Mouse (Mus musculus): ENCODE results near the gene Thumpd3.
A peak's percentile ranks its signal among the peaks of the same experiment; 100 is the strongest.

Gene Thumpd3

GRCm38 (mm10) chr6:113079492-113079891, 33.5 kb downstream of the Thumpd3 start:
- DNase-seq (ENCODE audit: low spot score in 2 of 2): no peak

DNA sequence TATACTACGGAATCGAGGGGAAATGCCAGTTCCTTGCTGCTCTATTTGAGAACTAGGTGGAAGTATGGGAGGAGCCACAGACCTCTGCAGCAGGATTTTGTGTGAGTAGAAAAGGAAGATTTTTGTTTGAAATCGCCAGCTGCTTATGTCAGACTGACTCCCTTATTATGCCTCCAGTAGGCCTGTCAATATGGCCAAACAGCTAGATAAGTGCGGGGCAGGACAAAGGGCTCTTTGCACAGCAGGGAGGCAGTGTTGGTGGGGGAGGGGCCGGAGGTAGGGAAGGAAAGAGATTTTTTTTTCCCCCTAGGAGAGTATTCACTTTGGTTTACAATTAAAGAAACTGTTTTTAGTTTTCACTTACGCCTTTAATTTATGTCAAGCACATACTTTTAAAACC, 36.2 kb downstream of the Thumpd3 start:
- no peak for DNase-seq (ENCODE audit: low spot score in 2 of 2)

- DNase-seq (ENCODE audit: low spot score in 2 of 2): no peak
These were observed 38.6 kb downstream of the Thumpd3 start for GRCm38 (mm10) chr6:113084590-113084989.

DNA sequence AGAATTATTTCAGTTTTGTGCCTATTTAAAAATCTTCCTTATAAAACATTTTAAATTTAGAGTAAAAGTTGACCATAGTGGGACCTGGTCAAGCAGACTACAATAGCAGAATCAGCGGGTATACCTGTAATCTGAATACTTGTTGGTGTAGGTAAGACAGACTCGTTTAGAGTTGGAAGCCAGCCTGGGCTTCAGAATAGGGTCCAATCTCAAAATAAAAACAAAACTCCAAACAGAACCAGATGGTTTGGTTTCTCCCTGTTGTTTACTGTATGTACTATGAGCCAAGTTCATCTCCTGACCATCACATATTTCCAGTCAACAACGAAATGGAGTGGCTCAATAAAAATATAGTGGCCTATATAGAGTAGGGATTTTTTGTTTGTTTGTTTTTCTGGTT, 47.2 kb downstream of the Thumpd3 start:
- DNase-seq (ENCODE audit: low spot score in 2 of 2): no peak

- DNase-seq (ENCODE audit: low spot score in 2 of 2): no peak
These were observed 49.5 kb downstream of the Thumpd3 start for GRCm38 (mm10) chr6:113095547-113095946.

DNA sequence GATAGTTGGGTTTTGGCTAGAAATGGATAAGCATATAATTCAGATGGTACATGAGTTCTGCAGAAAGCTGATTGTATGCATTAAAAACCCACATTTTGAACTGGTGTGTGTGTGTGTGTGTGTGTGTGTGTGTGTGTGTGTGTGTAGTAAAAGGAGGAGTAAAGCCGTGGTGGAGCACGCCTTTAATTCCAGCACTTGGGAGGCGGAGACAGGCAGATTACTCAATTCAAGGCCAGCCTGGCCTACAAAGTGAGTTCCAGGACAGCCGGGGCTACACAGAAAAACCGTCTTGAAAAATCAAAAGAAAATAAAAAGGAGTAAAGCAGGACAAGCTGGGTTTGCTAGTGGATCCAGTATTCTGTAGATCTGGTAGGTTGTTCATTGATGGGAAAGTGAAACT, 51.6 kb downstream of the Thumpd3 start:
- DNase-seq (ENCODE audit: low spot score in 2 of 2): no peak

DNA sequence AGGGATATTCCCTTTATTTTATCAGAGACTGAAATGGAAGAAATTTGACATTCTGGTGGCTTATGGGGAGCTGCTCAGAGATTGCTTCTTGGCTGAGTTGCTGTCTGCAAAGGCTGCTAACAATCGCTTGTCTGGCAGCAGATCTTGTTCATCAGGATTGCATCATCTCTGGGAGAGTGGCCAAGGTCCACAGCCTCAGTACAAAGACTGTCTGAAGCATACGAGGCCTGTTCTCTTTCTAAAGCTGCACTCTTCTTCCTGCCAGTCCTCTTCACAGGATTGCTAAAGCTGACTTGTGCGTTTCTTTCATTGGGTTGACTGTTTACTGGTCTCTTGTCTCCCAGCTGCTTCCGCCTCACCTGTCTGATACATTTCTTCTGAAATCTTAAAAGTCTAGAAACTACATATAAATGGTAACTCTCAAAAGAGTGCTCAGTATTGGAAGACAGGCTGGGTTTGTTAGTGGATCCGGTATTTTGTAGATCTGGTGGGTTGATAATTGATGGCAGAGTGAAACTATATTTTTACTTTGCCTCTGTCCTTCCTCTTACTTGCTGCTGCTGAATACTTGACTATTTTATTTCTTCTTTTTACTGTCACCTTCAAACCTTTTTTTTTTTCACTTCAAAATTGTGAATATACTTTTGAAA, 53.7 kb downstream of the Thumpd3 start:
- peak in 1 of 2 experiments; percentile 35 for DNase-seq (ENCODE audit: low spot score in 2 of 2)

DNA sequence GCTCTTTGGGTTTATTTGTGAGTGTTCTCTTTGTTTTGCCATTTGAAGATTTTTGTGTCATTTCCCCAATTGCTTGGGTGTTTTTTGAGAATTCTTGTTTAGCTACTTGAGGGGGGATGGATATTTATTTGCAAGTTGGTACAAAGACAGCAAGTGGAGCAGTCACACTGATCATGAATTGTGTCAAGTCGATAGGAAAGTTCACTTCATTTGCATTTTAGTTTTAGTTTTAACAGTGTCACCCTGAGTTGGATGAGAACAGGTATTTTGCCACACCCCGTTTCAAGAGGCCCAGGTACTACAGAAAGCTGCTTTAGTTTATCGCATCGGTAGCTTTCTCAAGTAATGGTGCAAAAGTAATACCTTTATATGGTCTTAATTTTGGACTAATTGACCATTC, 56.5 kb downstream of the Thumpd3 start:
- no peak for DNase-seq (ENCODE audit: low spot score in 2 of 2)

DNA sequence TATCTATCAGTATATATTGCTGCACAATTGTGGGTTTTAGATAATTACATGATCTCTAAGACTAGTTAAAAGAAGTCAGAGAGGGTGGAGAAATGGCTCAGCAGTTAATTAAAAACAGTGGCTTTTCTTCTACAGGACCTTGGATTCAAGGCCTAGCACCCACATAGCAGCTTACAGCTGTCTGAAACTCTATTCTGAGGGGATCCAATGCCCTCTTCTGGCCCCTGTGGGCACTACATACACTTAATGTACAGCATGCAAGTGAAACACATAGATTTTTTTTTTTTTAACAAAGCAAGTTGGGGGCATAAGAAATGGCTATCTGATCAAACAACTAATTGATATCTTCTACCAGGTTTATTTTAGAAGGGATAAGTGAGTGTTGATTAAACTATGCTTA, 57.7 kb downstream of the Thumpd3 start:
- DNase-seq (ENCODE audit: low spot score in 2 of 2): peak; percentile 68 to 79

DNA sequence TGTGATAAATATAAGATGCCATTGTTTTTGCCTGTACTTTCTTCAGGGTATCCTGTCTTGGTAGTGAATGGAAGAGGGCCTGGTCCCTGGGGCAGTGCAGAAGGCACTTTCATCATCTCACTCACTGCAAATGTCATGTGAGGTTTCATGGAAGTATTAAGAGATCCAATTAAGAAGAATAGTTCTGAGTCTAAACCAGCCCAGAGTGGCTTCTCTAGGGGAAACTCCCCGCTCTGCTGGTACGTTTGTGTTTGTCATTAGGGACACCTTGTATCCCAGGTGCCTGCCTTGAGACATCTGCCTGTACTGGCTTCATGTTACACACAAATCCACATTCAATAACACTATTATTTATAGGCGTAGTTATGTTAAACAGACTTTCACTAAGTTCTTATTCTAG, 63.4 kb downstream of the Thumpd3 start:
- DNase-seq (ENCODE audit: low spot score in 2 of 2): no peak

- DNase-seq (ENCODE audit: low spot score in 2 of 2): no peak
These were observed 63.9 kb downstream of the Thumpd3 start for GRCm38 (mm10) chr6:113109956-113110355.
